Mouse (Mus musculus) myocyte (in vitro differentiated cells): Measurements from ENCODE around the gene Frmpd2. TPM values are rescaled to one million over a fixed set of nuclear protein-coding genes. Genes with fewer than 3 reads are reported as not detected.

Source experiments
- H3K27me3 ChIP-seq: one replicate; pipeline ENCODE4 v1.6.1; 2011; ENCODE audit not compliant: control insufficient read depth, insufficient read depth, insufficient read length
- H3K36me3 ChIP-seq: one replicate; pipeline ENCODE4 v1.6.1; 2011; ENCODE audit not compliant: control insufficient read depth, insufficient read depth
- H3K4me2 ChIP-seq: one replicate; pipeline ENCODE4 v1.6.1; 2011; ENCODE audit warnings: low read depth, control low read depth
- H3K4me3 ChIP-seq: one replicate; pipeline ENCODE4 v1.5.1; 2011; ENCODE audit warnings: mild to moderate bottlenecking, control low read depth, moderate library complexity
- H3K79me2 ChIP-seq: one replicate; pipeline ENCODE4 v1.6.1; 2011; ENCODE audit not compliant: control insufficient read depth, insufficient read depth
- H3ac ChIP-seq: one replicate; pipeline ENCODE4 v1.6.1; 2011; ENCODE audit not compliant: control insufficient read depth, insufficient read length
- CEBPB ChIP-seq: IDR thresholded peaks from 2 replicates; pipeline ENCODE4 v1.6.1; 2011; ENCODE audit warnings: mild to moderate bottlenecking, moderate library complexity; ENCODE audit not compliant: poor library complexity, insufficient read depth, severe bottlenecking
- E2F4 ChIP-seq: IDR thresholded peaks from one replicate; pipeline ENCODE4 v1.6.1; 2011; ENCODE audit warnings: mild to moderate bottlenecking, control low read depth, moderate library complexity; ENCODE audit not compliant: insufficient read depth
- MAX ChIP-seq: IDR thresholded peaks from one replicate; pipeline ENCODE4 v1.6.1; 2011; ENCODE audit warnings: low read depth, mild to moderate bottlenecking, control low read depth
- MYOD1 ChIP-seq, 3 experiments: IDR thresholded peaks; one replicate each; pipeline ENCODE4 v1.6.1; 2011; ENCODE audit warnings: control low read depth in 2 of 3, low read depth in 2 of 3, mild to moderate bottlenecking in 2 of 3, moderate library complexity in 1 of 3; ENCODE audit not compliant: insufficient read length in 2 of 3, control insufficient read depth in 1 of 3
- MYOG ChIP-seq, 3 experiments: IDR thresholded peaks; one replicate each; pipeline ENCODE4 v1.6.1; 2011; ENCODE audit warnings: control low read depth in 2 of 3, low read depth in 2 of 3, mild to moderate bottlenecking in 2 of 3; ENCODE audit not compliant: insufficient read length in 2 of 3, control insufficient read depth in 1 of 3, insufficient read depth in 1 of 3
- POLR2A ChIP-seq: IDR thresholded peaks from one replicate; pipeline ENCODE4 v1.6.1; 2011; ENCODE audit warnings: low read depth, mild to moderate bottlenecking, control low read depth, moderate library complexity; ENCODE audit not compliant: insufficient read length
- POLR2AphosphoS2 ChIP-seq: IDR thresholded peaks from one replicate; pipeline ENCODE4 v1.6.1; 2011; ENCODE audit warnings: low read depth, control low read depth; ENCODE audit not compliant: insufficient read length
- REST ChIP-seq: IDR thresholded peaks from one replicate; pipeline ENCODE4 v1.6.1; 2011; ENCODE audit warnings: mild to moderate bottlenecking, control low read depth, moderate library complexity; ENCODE audit not compliant: insufficient read depth, insufficient read length
- SRF ChIP-seq: IDR thresholded peaks from one replicate; pipeline ENCODE4 v1.6.1; 2011; ENCODE audit warnings: low read depth; ENCODE audit not compliant: control insufficient read depth, insufficient read length
- TCF12 ChIP-seq: IDR thresholded peaks from one replicate; pipeline ENCODE4 v1.6.1; 2011; ENCODE audit warnings: mild to moderate bottlenecking, control low read depth; ENCODE audit not compliant: poor library complexity, insufficient read depth, severe bottlenecking
- TCF3 ChIP-seq: IDR thresholded peaks from one replicate; pipeline ENCODE4 v1.6.1; 2011; ENCODE audit warnings: low read depth, control low read depth; ENCODE audit not compliant: insufficient read length
- USF1 ChIP-seq: IDR thresholded peaks from one replicate; pipeline ENCODE4 v1.6.1; 2011; ENCODE audit warnings: low read depth, mild to moderate bottlenecking, control low read depth, moderate library complexity
- polyA plus RNA-seq: library from polyadenylated mRNA; unstranded; fragments of >200 nt; fragmentation: generic; extraction: Trizol; gene quantifications from one replicate; pipeline ENCODE4 v1.2.1, GENCODE M21; 2012; ENCODE audit warnings: missing spikeins

The Frmpd2 gene
- polyA plus RNA-seq, 1 experiment = not detected

- Histone ChIP-seq H3K4me3 (no peak overlapping the region), H3K36me3 (no peaks in the 10 kb centered on the region), H3ac (no peak overlapping the region), H3K79me2 (no peaks in the 10 kb centered on the region), H3K27me3 (peaks cover 32% of the 10 kb centered on the region), H3K4me2 (no peak overlapping the region)
- no peak for TF ChIP-seq CEBPB
- no peak for TF ChIP-seq MYOG (IDR thresholded peaks at IDR 0.05; ENCODE audit: control insufficient read depth in 1 of 3, insufficient read depth in 1 of 3, insufficient read length in 2 of 3, low read depth in 2 of 3)
- TF ChIP-seq REST = no peak
- no peak for TF ChIP-seq TCF12
- no peak for TF ChIP-seq MYOD1 (IDR thresholded peaks at IDR 0.05; ENCODE audit: control insufficient read depth in 1 of 3, insufficient read length in 2 of 3, low read depth in 2 of 3)
- no peak for TF ChIP-seq TCF3
- no peak for TF ChIP-seq E2F4
- TF ChIP-seq SRF = no peak
- no peak for TF ChIP-seq USF1
These were observed 16.5 kb downstream of the Frmpd2 start for GRCm38 (mm10) chr14:33487805-33488550.

GRCm38 (mm10) chr14:33495226-33495625, 23.7 kb downstream of the Frmpd2 start:
- no peaks in the 10 kb centered on the region for H3K36me3 ChIP-seq
- H3ac ChIP-seq = no peak overlapping the region
- TF ChIP-seq SRF = no peak
- TF ChIP-seq MAX = no peak
- no peak for TF ChIP-seq CEBPB
- no peak for TF ChIP-seq MYOG (IDR thresholded peaks at IDR 0.05; ENCODE audit: control insufficient read depth in 1 of 3, insufficient read depth in 1 of 3, insufficient read length in 2 of 3, low read depth in 2 of 3)
- no peak for TF ChIP-seq REST
- no peak for TF ChIP-seq E2F4
- no peak for TF ChIP-seq TCF3
- no peak for TF ChIP-seq MYOD1 (IDR thresholded peaks at IDR 0.05; ENCODE audit: control insufficient read depth in 1 of 3, insufficient read length in 2 of 3, low read depth in 2 of 3)
- no peak for TF ChIP-seq POLR2A
- no peak for TF ChIP-seq TCF12
- TF ChIP-seq POLR2AphosphoS2 = no peak
- TF ChIP-seq USF1 = no peak
- H3K4me2 ChIP-seq = no peak overlapping the region
- H3K4me3 ChIP-seq = no peak overlapping the region
- peaks cover 49% of the 10 kb centered on the region for H3K27me3 ChIP-seq
- H3K79me2 ChIP-seq = no peaks in the 10 kb centered on the region

- Histone ChIP-seq H3ac (no peak overlapping the region), H3K79me2 (no peaks in the 10 kb centered on the region), H3K4me2 (no peak overlapping the region), H3K36me3 (no peaks in the 10 kb centered on the region), H3K4me3 (no peak overlapping the region), H3K27me3 (peaks cover 48% of the 10 kb centered on the region)
- no peak for TF ChIP-seq TCF3
- no peak for TF ChIP-seq USF1
- TF ChIP-seq E2F4 = no peak
- no peak for TF ChIP-seq MAX
- TF ChIP-seq REST = no peak
- TF ChIP-seq POLR2A = no peak
- no peak for TF ChIP-seq POLR2AphosphoS2
- no peak for TF ChIP-seq SRF
- TF ChIP-seq MYOD1 (IDR thresholded peaks at IDR 0.05; ENCODE audit: control insufficient read depth in 1 of 3, insufficient read length in 2 of 3, low read depth in 2 of 3) = no peak
- no peak for TF ChIP-seq CEBPB
- TF ChIP-seq MYOG (IDR thresholded peaks at IDR 0.05; ENCODE audit: control insufficient read depth in 1 of 3, insufficient read depth in 1 of 3, insufficient read length in 2 of 3, low read depth in 2 of 3) = no peak
- no peak for TF ChIP-seq TCF12
These were observed 25.9 kb downstream of the Frmpd2 start for GRCm38 (mm10) chr14:33497418-33497817.

- no peak overlapping the region for H3K4me2 ChIP-seq
- no peak overlapping the region for H3ac ChIP-seq
- no peaks in the 10 kb centered on the region for H3K79me2 ChIP-seq
- H3K27me3 ChIP-seq = peaks cover 50% of the 10 kb centered on the region
- no peak overlapping the region for H3K4me3 ChIP-seq
- no peaks in the 10 kb centered on the region for H3K36me3 ChIP-seq
- TF ChIP-seq TCF3 = no peak
- no peak for TF ChIP-seq TCF12
- no peak for TF ChIP-seq SRF
- TF ChIP-seq MYOD1 (IDR thresholded peaks at IDR 0.05; ENCODE audit: control insufficient read depth in 1 of 3, insufficient read length in 2 of 3, low read depth in 2 of 3) = no peak
- TF ChIP-seq MYOG (IDR thresholded peaks at IDR 0.05; ENCODE audit: control insufficient read depth in 1 of 3, insufficient read depth in 1 of 3, insufficient read length in 2 of 3, low read depth in 2 of 3) = no peak
- TF ChIP-seq POLR2AphosphoS2 = no peak
- TF ChIP-seq USF1 = no peak
- no peak for TF ChIP-seq CEBPB
- no peak for TF ChIP-seq POLR2A
- TF ChIP-seq MAX = no peak
- no peak for TF ChIP-seq E2F4
- no peak for TF ChIP-seq REST
These were observed 27.4 kb downstream of the Frmpd2 start for GRCm38 (mm10) chr14:33498849-33499248.
